Mouse (Mus musculus) spleen, embryonic (tissue): ENCODE measurements at regions not wholly inside any gene's neighbourhood (a gene's known extent, or its start where the extent isn't known, plus 50 kb on each side); places are given as distances from the start of the nearest gene placed in this dataset.

Experiments
- CTCF ChIA-PET: fragments of 350-600 bp; sonication (Branson Sonifier 250); formaldehyde crosslinking; loops from one replicate; lab custom pipeline; 2022; lab: Charles Lee

DNA sequence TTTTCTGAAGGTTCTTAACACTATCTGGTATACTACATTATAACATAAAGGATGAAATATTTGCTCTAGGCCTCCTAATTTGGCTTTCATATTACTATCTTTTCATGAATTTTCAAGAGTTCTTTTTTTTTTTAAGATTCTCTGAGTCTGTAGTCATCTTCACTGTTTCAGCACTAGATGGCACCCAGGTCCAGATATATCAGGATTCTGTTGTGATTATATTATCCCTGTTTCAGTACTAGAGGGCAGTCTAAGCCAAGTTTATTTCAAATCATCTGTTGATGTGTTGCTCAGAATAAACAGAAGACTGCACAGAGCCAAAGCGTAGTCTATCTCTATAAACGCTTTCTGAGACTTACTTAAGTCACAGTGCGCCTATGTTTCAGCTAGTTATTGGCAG, 1760.2 kb upstream of the Acvr2a start:
- CTCF ChIA-PET: no interaction called here

DNA sequence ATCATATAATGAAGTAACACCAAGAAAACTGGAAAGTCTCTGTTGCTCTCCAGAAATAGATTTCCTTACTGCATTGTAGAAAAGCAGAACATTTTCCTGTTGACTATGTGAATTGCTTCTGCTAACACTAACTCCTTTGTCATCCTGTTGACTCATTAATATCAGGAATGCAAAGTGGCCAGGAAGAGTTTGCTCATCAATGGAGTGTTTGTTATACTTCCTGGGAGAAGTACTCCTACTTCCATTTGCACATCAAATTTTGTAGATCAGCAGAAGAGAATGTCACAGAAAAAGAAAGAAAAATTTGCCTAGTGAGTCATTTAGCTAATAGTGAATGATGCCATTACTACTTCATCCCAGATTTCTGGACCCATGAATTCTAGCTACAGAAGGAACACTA, 1739.7 kb upstream of the Acvr2a start:
- CTCF ChIA-PET: no interaction called here

DNA sequence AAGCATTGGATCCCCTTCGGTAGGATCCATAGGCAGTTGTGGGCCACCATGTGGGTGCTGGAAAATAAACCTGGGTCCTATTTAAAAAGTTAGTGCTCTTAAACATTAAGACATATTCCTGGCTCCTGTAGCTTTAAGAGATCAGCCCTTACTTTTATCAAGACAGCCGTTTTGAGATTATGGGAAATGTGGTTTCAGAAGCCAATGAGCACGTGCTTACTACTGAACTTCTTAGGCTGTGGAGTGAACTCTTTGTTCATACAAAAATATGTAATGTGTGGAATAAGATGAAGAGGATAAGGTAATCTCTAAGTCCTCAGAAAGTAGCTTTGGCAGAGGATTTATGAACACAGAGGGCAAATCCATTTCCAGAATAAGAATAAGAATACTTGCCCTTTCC, 1738.7 kb upstream of the Acvr2a start:
- CTCF ChIA-PET: no interaction called here

DNA sequence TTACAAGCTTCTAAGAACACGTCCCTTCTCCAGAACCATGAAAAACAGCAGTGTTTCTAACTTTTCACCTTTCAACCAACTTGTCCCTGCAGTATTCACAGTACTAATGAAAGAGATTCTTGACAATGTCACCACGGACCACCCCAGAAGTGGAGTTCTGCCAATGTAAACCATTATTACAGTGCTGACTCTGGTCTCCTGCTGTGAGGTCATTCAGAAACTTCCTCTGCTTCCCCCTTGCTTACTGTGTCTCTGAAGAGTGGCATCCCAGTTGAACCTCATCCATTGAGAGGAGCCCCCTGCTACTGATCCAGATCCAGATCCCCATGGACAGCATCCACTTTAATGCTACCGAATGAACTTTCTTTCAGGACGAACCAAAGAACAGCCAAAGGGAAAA, 1725.3 kb upstream of the Acvr2a start:
- CTCF ChIA-PET: interaction anchor here (0.7 kb wide), 1 partner anchor 160 kb away, joined by 7 read pairs; no protein-coding TSS in a partner anchor

DNA sequence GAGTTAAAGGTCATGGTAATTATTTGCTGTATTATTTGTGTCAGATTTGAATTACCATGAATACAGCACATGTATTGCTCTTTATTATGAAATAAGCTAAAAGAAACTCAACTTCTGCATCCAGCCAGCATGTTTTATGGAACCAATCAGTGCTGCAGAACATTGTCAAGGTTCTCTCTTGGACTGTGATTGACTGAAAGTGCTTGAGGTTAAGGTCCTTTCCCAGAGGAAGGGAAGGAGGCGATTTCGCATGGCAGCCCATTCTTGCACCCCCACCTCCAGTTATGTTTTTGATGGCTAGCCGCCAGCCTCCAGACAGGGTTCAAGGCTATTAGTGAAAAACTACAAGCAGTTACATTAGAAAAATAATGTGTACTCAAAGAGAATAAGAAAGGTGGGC, 1717.9 kb upstream of the Acvr2a start:
- CTCF ChIA-PET: interaction anchor here (0.6 kb wide), 1 partner anchor 39 kb away, joined by 3 read pairs; no protein-coding TSS in a partner anchor

DNA sequence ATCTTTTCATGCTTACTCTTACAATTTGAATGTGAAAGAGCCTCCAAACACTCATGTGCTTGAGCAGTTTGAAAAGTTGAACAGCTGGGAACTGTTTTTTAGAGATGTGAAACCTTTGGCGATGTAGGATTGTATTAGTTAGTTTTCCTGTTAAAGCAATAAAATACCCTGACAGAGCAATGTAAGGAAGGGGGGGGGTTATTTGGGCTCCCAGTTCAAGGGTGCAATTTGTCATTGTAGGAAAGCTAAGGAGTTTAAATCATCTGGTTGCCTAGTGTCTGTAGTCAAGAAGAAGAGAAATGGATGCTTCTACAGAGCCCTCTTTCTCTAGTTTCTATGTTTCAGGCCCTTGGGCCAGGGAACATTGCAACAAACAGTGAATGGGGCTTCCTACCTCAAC, 1674.5 kb upstream of the Acvr2a start:
- CTCF ChIA-PET: no interaction called here

DNA sequence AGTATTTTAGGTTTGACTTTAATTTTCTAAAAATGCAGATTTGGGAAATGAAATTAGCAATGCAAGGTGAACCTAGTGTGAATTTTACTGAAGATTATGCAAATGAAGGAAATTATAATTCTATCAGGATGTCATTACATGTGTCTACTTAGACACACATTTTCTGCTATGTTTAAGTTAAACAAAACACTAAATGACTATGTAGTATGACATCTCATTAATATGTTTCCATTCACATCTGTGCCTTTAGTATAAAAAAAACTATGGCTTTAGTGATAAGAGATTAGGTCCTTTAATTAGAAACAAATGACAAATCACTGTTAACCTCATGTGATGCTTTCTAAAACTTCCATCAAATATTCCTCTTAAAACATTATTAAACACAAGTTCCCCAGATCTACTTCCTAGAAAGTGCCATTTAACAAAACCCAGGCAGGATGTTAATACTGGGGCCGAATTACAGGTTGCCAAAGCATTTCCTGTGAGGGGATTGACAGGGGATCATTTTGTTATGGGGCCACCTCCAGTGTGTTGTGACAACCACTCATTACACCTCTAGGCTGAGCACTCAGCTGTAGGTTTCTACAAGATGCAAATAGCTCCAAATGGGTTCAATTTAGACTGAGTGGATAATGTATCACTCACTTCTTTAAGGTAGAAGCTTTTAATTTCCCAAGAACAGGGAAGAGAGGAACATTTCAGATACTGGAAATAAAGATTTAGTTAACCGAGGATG, 1629.7 kb upstream of the Acvr2a start:
- CTCF ChIA-PET: no interaction called here
